8 mouse cellular contexts compared by ENCODE assay signal in genomic region chr19:28974862-28975611, GRCm38 (mm10). TPM values are rescaled to one million over a fixed set of nuclear protein-coding genes. Genes with fewer than 3 reads are reported as not detected.
DNase-seq lines count a peak whose midpoint lies in the region; ATAC-seq and TF ChIP-seq lines count a peak whose summit lies in the region.

No protein-coding gene starts in this region.

- no peak for TF ChIP-seq EP300 in lung, postnatal 0 days (IDR thresholded peaks at IDR 0.05)

- peak overlapping the region; percentile 38 for H3K4me3 ChIP-seq in hindbrain, embryonic 12.5 days
- peak overlapping the region; percentile 26 for H3K4me3 ChIP-seq in lung, postnatal 0 days (ENCODE audit: low read depth, low read length)

- no peaks in the 10 kb centered on the region for H3K4me1 ChIP-seq in hindbrain, embryonic 12.5 days
- no peaks in the 10 kb centered on the region for H3K4me1 ChIP-seq in lung, postnatal 0 days (ENCODE audit: insufficient read depth, low read depth, low read length)

- H3K36me3 ChIP-seq in hindbrain, embryonic 12.5 days, result no peaks in the 10 kb centered on the region
- no peaks in the 10 kb centered on the region for H3K36me3 ChIP-seq in lung, postnatal 0 days (ENCODE audit: insufficient read depth, low read length)

- DNase-seq in Muller cell, postnatal 12 days (ENCODE audit: inconsistent ontology term), result peak; percentile 74
- DNase-seq in cerebellum, adult 9-11 months, result peak; percentile 64
- DNase-seq in frontal cortex, postnatal 14 days (ENCODE audit: low spot score in 2 of 2), result peak; percentile 33 to 76
- peak; percentile 70 to 80 for DNase-seq in layer of hippocampus, postnatal 10 days (ENCODE audit: low spot score in 2 of 2)
- peak; percentile 75 for DNase-seq in lung, postnatal 0 days (ENCODE audit: low spot score)
- DNase-seq in ovary, postnatal 36 days (ENCODE audit: low spot score), result peak; percentile 79
- peak; percentile 81 for DNase-seq in thymus, postnatal 25 days

- WGBS in hindbrain, embryonic 12.5 days, result 16% methylated on average over 35 of the region's 35 CpGs
- WGBS in lung, postnatal 0 days, result 15% methylated on average over 35 of the region's 35 CpGs

- H3K9me3 ChIP-seq in hindbrain, embryonic 12.5 days (replicated peaks), result no peaks in the 10 kb centered on the region
- H3K9me3 ChIP-seq in lung, postnatal 0 days (ENCODE audit: low read length), result no peaks in the 10 kb centered on the region

- peak; percentile 92 for ATAC-seq in hindbrain, embryonic 12.5 days (ENCODE audit: low FRiP score)
- ATAC-seq in lung, postnatal 0 days, result peak; percentile 64

- H3K27me3 ChIP-seq in hindbrain, embryonic 12.5 days, result peaks cover 6% of the 10 kb centered on the region
- no peaks in the 10 kb centered on the region for H3K27me3 ChIP-seq in lung, postnatal 0 days (replicated peaks; ENCODE audit: insufficient read depth, low read length)

- peak overlapping the region; percentile 55 for H3K9ac ChIP-seq in hindbrain, embryonic 12.5 days
- no peak overlapping the region for H3K9ac ChIP-seq in lung, postnatal 0 days (replicated peaks; ENCODE audit: low read depth)

- H3K27ac ChIP-seq in hindbrain, embryonic 12.5 days, result no peak overlapping the region
- H3K27ac ChIP-seq in lung, postnatal 0 days (ENCODE audit: low read length), result no peak overlapping the region

- peak overlapping the region; percentile 72 for H3K4me2 ChIP-seq in hindbrain, embryonic 12.5 days (replicated peaks)
- peak overlapping the region; percentile 59 for H3K4me2 ChIP-seq in lung, postnatal 0 days (replicated peaks; ENCODE audit: low read depth, low read length)

- peak; percentile 89 for TF ChIP-seq CTCF in lung, postnatal 0 days (IDR thresholded peaks at IDR 0.05)

RNA-seq across cellular contexts. Expression of gene 4430402I18Rik, which starts 7.4 kb away (rescaled TPM):
- 0.81 and 1.1 TPM in 2 replicates for polyA plus RNA-seq in hindbrain, embryonic 12.5 days (2016; fragmentation: Nextera tagmentation; extraction: Ambion mirVana)
- 1 to 10 TPM; 4.2 to 9.8 TPM for total RNA-seq in layer of hippocampus, postnatal 10 days (2021)
- polyA plus RNA-seq in lung, postnatal 0 days (2015; fragmentation: Nextera tagmentation; extraction: Ambion mirVana), result 5.9 and 6.7 TPM in 2 replicates

RNA-seq across cellular contexts. Expression of gene Plpp6, which starts 11.3 kb away (rescaled TPM):
- 9.9 and 10.6 TPM in 2 replicates for polyA plus RNA-seq in hindbrain, embryonic 12.5 days (2016; fragmentation: Nextera tagmentation; extraction: Ambion mirVana)
- total RNA-seq in layer of hippocampus, postnatal 10 days (2021), result 10 to 100 TPM; 31.0 to 36.5 TPM
- polyA plus RNA-seq in lung, postnatal 0 days (2015; fragmentation: Nextera tagmentation; extraction: Ambion mirVana), result 9.8 and 9.9 TPM in 2 replicates

RNA-seq across cellular contexts. Expression of gene Cdc37l1, which starts 15.1 kb away (rescaled TPM):
- polyA plus RNA-seq in hindbrain, embryonic 12.5 days (2016; fragmentation: Nextera tagmentation; extraction: Ambion mirVana), result 58.1 and 58.5 TPM in 2 replicates
- total RNA-seq in layer of hippocampus, postnatal 10 days (2021), result 10 to 100 TPM; 75.1 to 84.3 TPM
- 21.2 and 23.4 TPM in 2 replicates for polyA plus RNA-seq in lung, postnatal 0 days (2015; fragmentation: Nextera tagmentation; extraction: Ambion mirVana)
